Mouse (Mus musculus) thymus, adult 2 months (tissue): ENCODE measurements around the gene Dnah3.

ENCODE experiments used
- CTCF ChIP-seq: fragments of 200-500 bp; IDR thresholded peaks from 2 replicates; pipeline ENCODE4 v1.5.1; 2012; ENCODE audit warnings: mild to moderate bottlenecking, control low read depth, low read length, moderate library complexity, borderline replicate concordance; ENCODE audit not compliant: control insufficient read depth, poor library complexity, insufficient read depth; ENCODE audit errors: extremely low read depth
- POLR2A ChIP-seq: fragments of 200-500 bp; IDR thresholded peaks from 2 replicates; pipeline ENCODE4 v1.6.1; 2012; ENCODE audit warnings: mild to moderate bottlenecking, low read length, control low read depth, moderate library complexity; ENCODE audit not compliant: control insufficient read depth, poor library complexity, insufficient read depth; ENCODE audit errors: extremely low read depth

GRCm38 (mm10) chr7:119997066-119997465 lies 98.0 kb downstream of the Dnah3 start:
- TF ChIP-seq CTCF: no peak
- TF ChIP-seq POLR2A: no peak
